Mouse (Mus musculus) adipocyte (in vitro differentiated cells): ENCODE results near the gene Lig3.

Source experiments
- DNase-seq: peaks from one replicate; pipeline ENCODE4 v3.0.0-alpha.2; 2016; ENCODE audit warnings: low spot score

Lig3 gene

DNA sequence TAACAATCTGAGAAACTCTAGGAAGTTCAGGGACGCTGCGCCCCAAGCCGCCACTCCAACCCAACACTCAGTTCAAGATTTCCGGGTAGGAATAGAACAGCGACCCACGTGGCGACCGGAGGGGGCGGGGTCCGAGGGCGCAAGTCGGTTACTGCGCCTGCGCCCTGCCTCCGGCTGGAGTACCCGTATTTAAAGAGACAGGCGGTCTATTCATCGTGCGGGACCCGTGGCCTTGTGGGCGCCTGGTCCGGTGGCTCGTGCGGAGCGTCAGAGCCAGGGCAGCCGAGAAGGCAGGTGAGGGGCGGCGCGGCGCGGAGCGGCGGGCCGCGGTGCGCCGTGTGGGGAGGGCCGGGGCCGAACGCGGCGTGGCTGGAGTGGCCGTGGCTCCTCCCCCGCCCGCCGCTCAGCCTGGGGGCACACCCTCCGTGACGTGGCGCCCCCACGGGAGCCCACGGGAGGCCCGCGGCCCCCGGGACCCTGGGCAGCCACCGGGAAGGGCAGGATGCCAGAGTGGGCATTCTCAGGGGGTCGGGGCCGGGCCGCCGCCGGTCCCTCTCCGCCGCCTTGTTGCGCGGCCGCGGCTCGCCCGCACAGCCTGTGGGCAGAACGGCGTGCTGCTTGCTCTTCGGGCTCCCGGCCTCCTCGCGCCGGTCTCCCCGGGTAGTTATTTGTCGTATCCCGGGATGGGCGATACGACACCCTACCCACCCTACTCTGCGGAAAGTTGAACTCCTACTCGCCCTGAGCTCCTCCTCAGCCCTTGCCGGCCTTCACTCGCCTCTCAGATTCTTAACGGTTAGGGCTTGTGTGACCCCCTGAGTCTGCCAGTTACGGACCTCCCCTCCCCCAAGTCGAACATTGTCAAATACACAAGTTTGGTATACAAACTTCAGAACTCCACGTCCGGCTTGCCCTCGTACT, at the start of gene Lig3:
Gene Lig3 (plus strand): TSS at position 126 of the 921 bp plus-strand sequence.
- peak; percentile 94 for DNase-seq

GRCm38 (mm10) chr11:82734227-82734626, 46.7 kb upstream of the Lig3 start:
- DNase-seq = peak; percentile 25

GRCm38 (mm10) chr11:82739006-82739405, 41.9 kb upstream of the Lig3 start:
- no peak for DNase-seq

GRCm38 (mm10) chr11:82746138-82746537, 34.8 kb upstream of the Lig3 start:
- peak; percentile 29 for DNase-seq

GRCm38 (mm10) chr11:82746857-82747366, 34.0 kb upstream of the Lig3 start:
- DNase-seq = no peak

- no peak for DNase-seq
Measured at GRCm38 (mm10) chr11:82752349-82753115, 28.4 kb upstream of the Lig3 start.

GRCm38 (mm10) chr11:82755919-82756318, 25.0 kb upstream of the Lig3 start:
- no peak for DNase-seq

- DNase-seq = no peak
Measured at GRCm38 (mm10) chr11:82762286-82762829, 18.6 kb upstream of the Lig3 start.

DNA sequence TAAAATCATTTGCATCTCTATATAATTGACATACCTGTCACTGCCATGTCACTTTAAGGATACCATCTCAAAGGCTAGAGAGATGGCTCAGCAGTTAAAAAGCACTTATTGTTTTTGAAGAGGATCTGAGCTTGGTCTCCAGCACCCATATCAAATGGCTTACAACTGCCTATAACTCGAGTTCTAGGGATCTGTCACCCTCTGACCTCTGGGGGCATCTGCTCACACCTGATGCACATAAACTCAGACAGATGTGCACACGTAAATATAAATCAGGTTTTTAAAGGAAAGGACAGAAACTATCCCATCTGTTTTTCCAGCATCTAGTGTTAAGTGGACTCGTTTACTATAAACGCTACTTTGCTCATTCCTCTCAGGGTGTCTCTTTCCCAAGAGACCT, 17.6 kb upstream of the Lig3 start:
- no peak for DNase-seq

GRCm38 (mm10) chr11:82763742-82764437, 17.0 kb upstream of the Lig3 start, which contains the start of the genes Cct6b and Zfp830:
Gene Cct6b (minus strand): TSS chr11:82764321.
Gene Zfp830 (plus strand): TSS chr11:82764345.
- peak; percentile 95 for DNase-seq

DNA sequence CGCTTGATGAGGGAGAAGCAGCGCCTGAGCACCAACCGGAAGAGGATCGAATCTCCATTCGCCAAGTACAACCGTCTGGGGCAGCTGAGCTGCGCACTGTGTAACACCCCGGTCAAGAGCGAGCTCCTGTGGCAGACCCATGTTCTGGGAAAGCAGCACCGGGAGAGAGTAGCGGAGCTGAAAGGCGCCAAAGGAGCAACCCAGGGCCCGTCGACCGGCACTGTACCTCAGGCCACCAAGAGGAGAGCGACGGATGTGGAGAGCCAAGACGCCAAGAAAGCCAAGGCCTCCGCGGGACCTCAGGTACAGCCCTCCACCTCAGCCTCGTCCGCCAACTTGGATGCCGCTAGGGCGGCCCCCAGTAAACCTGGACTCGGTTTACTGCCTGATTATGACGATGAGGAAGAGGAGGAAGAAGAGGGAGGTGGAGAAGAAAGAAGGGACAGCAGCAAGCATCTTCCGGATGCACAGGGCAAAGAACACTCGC, 16.4 kb upstream of the Lig3 start:
- DNase-seq = no peak

- DNase-seq = peak; percentile 17
Measured at GRCm38 (mm10) chr11:82780134-82780533, 774 bp upstream of the Lig3 start.

- DNase-seq = no peak
Measured at GRCm38 (mm10) chr11:82782197-82782596, 1.3 kb downstream of the Lig3 start.

- no peak for DNase-seq
Measured at GRCm38 (mm10) chr11:82783453-82783852, 2.5 kb downstream of the Lig3 start.

GRCm38 (mm10) chr11:82806656-82807055, 25.7 kb downstream of the Lig3 start:
- no peak for DNase-seq

DNA sequence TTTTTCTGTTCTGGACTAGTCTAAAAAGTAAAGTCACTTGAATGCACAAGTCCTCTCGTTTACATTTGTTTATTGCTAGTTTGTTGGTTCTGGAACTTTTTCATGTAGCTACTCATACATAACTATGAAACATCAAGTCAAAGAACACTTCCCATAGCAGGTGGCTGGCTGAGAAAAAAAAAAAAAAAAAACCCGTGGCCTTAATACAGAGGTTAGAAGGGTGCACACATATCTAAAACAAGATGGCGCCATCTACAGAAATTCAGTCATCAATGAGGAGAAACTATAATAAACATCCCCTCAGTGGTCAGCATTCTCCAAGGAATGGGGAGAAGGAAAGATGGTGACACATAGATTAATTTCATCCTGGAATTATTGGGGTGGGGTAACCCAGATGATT, 26.5 kb downstream of the Lig3 start:
- no peak for DNase-seq

- DNase-seq = no peak
Measured at GRCm38 (mm10) chr11:82808485-82808884, 27.6 kb downstream of the Lig3 start.

DNA sequence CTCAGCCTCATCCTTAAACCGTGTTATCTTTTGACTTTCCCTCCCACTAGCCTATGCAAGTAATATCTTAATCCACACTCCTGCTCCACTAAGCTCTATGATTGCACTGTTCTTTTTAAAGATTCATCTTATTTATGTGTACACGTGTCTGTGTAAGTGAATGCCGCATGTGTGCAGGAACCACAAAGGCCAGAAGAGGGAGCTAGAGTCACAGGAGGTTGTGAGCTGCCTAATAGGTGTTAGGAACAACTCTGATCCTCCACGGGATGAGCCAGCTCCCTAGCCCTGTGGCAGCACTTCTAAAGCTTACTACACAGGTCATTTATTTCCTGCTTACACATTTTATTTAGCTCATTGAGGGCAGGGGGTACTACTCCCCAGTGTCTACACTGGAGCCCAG, 38.4 kb downstream of the Lig3 start:
- peak; percentile 23 for DNase-seq

DNA sequence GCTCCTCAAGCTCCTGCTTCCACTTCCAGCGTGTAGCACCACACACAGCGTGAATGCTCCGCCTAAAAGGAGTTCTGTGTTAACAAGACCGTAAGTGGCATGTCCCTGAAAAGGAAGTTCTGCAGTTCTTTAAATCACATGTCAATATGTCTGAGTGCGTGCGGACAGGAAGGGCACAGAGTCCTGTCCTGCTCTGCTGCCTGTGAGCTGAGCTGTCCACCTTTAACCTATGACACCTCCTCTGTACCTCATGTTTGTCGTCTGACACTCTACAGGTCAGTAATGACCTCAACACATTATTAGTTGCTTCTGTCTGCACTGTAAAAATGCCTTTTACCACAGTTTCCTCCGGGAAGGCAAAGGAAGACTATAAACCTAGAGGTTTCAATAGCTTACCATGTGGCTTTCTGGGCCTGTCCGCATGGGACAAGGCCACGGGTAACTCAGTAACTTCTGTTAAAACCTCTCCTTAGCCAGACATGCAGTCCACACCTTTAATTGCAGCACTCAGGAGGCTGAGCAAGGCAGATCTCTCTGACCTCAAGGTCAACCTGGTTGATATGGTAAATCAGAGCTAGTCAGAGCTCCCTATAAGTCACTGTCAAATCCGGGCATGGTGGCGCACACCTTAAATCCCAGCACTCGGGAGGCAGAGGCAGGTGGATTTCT, 40.0 kb downstream of the Lig3 start:
- no peak for DNase-seq

DNA sequence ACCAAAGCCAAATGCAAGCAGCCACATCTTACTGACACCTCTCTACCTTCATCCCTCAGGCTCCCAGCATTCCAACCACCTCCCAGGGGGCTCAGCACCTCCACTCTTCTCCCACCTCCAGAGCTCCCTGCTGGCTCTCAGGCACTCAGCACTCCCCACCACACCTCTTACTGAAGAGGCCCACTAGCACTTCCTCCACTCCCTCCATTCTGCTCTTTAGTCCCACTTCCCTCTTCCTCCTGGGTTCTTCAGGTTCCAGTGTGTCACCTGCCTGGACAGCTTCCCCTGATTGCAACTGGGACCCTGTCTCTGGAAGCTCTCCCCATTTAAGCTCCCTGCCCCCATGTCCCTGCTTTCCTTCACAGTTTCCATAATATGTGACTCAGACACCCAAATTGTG, 45.9 kb downstream of the Lig3 start:
- DNase-seq = no peak
